Mouse (Mus musculus) embryonic facial prominence, embryonic 11.5 days (tissue): ENCODE data around the gene Ubxn10. TPM values are rescaled to one million over a fixed set of nuclear protein-coding genes. Genes with fewer than 3 reads are reported as not detected.

ENCODE experiments used
- ATAC-seq: fragments of 200-750 bp; cut with Nextera tagmentation; replicated peaks from 2 replicates; pipeline ENCODE4 v1.8.0; 2017; ENCODE audit warnings: low read depth; ENCODE audit not compliant: insufficient number of reproducible peaks, low FRiP score, low TSS enrichment
- DNase-seq: peaks from one replicate; pipeline ENCODE4 v3.0.0-alpha.2; 2015; ENCODE audit warnings: low spot score
- H3K27ac ChIP-seq: fragments of 300-500 bp; sonication (generic); replicated peaks from 2 replicates; pipeline ENCODE4 v1.5.1; 2014; ENCODE audit warnings: mild to moderate bottlenecking, low read depth, low read length, control low read depth
- H3K27me3 ChIP-seq: fragments of 300-500 bp; sonication (generic); 2 replicates; pipeline ENCODE4 v1.6.1; 2014; ENCODE audit warnings: mild to moderate bottlenecking, low read length, moderate library complexity, mixed read lengths; ENCODE audit not compliant: control insufficient read depth, insufficient read depth
- H3K36me3 ChIP-seq: fragments of 300-500 bp; sonication (generic); replicated peaks from 2 replicates; pipeline ENCODE4 v1.6.1; 2014; ENCODE audit warnings: low read depth, mild to moderate bottlenecking, low read length, moderate library complexity, mixed read lengths; ENCODE audit not compliant: control insufficient read depth, insufficient read depth
- H3K4me1 ChIP-seq: fragments of 300-500 bp; sonication (generic); 2 replicates; pipeline ENCODE4 v1.6.1; 2014; ENCODE audit warnings: low read length, mixed read lengths; ENCODE audit not compliant: control insufficient read depth, insufficient read depth
- H3K4me2 ChIP-seq: fragments of 300-500 bp; sonication (generic); 2 replicates; pipeline ENCODE4 v1.6.1; 2014; ENCODE audit warnings: low read depth, mild to moderate bottlenecking, control low read depth, low read length, moderate library complexity
- H3K4me3 ChIP-seq: fragments of 300-500 bp; sonication (generic); 2 replicates; pipeline ENCODE4 v1.5.1; 2014; ENCODE audit warnings: low read depth, low read length, control low read depth
- H3K9ac ChIP-seq: fragments of 300-500 bp; sonication (generic); replicated peaks from 2 replicates; pipeline ENCODE4 v1.6.1; 2014; ENCODE audit warnings: mild to moderate bottlenecking, control low read depth, low read length
- H3K9me3 ChIP-seq: fragments of 300-500 bp; sonication (generic); replicated peaks from 2 replicates; pipeline ENCODE4 v1.6.1; 2016; ENCODE audit warnings: mild to moderate bottlenecking, low read length, inconsistent platforms, mixed read lengths; ENCODE audit not compliant: control insufficient read depth
- WGBS: fragments of 180-500 bp; shearing (Covaris S2); extraction: QIAGEN DNeasy Blood & Tissue Kit; methylation state at CpG from one replicate; pipeline ENCODE4 v1.1.7; 2014; 5-methylcytosine and 5-hydroxymethylcytosine counted together
- polyA plus RNA-seq: library from polyadenylated mRNA; unstranded; fragments of >200 nt; fragmentation: Nextera tagmentation; extraction: Ambion mirVana; gene quantifications from 2 replicates; pipeline ENCODE4 v1.2.1, GENCODE M21; 2014

Gene Ubxn10
- polyA plus RNA-seq, 1 experiment from 2014 or later, result 1.1 TPM

DNA sequence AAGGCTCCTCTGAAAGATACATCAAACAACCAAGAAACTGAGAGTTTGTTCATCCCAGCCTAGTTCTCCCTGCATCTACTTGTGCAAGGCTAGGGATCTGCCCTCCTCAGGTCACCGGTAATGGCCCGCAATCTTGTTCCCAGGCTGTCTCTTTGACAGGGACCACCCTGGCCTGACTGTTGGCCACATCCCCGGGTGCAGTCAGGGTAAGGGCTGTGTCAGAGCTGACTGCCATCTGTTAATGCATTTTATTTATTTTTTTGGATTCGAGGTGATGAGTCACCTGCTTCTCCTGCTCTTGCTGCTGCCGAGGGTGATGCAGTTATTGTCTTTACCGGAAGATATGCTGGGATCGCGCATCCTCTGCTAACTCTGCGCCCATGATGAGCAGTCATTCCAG lies 20.3 kb downstream of the Ubxn10 start:
- Histone ChIP-seq H3K4me1 (no peaks in the 10 kb centered on the region), H3K36me3 (no peaks in the 10 kb centered on the region), H3K27ac (no peak overlapping the region), H3K9me3 (no peaks in the 10 kb centered on the region), H3K4me2 (no peak overlapping the region), H3K27me3 (no peaks in the 10 kb centered on the region), H3K9ac (no peak overlapping the region), H3K4me3 (no peak overlapping the region)
- DNase-seq (no peak), ATAC-seq (no peak)
- WGBS, result 89% methylated on average over 9 of the region's 9 CpGs

GRCm38 (mm10) chr4:138714186-138714585 lies 22.8 kb downstream of the Ubxn10 start:
- H3K4me2 ChIP-seq, result no peak overlapping the region
- no peak for DNase-seq
- WGBS, result 85% methylated on average over 1 of the region's 1 CpGs
- H3K9me3 ChIP-seq, result no peaks in the 10 kb centered on the region
- no peaks in the 10 kb centered on the region for H3K27me3 ChIP-seq
- H3K27ac ChIP-seq, result no peak overlapping the region
- ATAC-seq, result no peak
- no peaks in the 10 kb centered on the region for H3K4me1 ChIP-seq
- no peaks in the 10 kb centered on the region for H3K36me3 ChIP-seq
- no peak overlapping the region for H3K4me3 ChIP-seq
- no peak overlapping the region for H3K9ac ChIP-seq

GRCm38 (mm10) chr4:138712621-138713020 lies 24.3 kb downstream of the Ubxn10 start:
- H3K9ac ChIP-seq, result no peak overlapping the region
- no peak overlapping the region for H3K27ac ChIP-seq
- ATAC-seq, result no peak
- no peaks in the 10 kb centered on the region for H3K36me3 ChIP-seq
- H3K9me3 ChIP-seq, result no peaks in the 10 kb centered on the region
- 79% methylated on average over 8 of the region's 8 CpGs for WGBS
- H3K27me3 ChIP-seq, result no peaks in the 10 kb centered on the region
- H3K4me3 ChIP-seq, result no peak overlapping the region
- H3K4me1 ChIP-seq, result no peaks in the 10 kb centered on the region
- no peak for DNase-seq
- no peak overlapping the region for H3K4me2 ChIP-seq

DNA sequence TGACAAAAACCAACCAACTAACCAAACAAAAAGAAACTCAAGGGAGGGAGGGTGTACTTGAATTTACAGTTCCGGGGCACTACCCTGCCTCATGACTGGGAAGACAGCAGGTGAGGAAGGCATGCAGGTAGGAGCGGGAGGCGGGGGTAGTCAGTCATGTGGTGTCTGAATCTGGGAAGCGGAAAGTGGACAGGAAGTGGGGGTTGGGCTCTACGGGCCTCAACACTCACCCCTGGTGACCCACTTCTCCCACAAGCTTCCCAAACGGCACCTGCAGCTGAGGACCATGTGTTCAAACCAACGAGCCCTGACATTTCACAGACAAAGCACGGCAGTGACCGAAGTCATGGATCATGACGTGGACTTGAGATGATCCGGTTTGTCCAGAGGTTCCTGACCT lies 24.9 kb downstream of the Ubxn10 start:
- Histone ChIP-seq H3K9me3 (no peaks in the 10 kb centered on the region), H3K36me3 (no peaks in the 10 kb centered on the region), H3K4me3 (no peak overlapping the region), H3K27ac (no peak overlapping the region), H3K4me1 (no peaks in the 10 kb centered on the region), H3K9ac (no peak overlapping the region), H3K4me2 (no peak overlapping the region), H3K27me3 (no peaks in the 10 kb centered on the region)
- no peak for ATAC-seq
- WGBS, result 71% methylated on average over 11 of the region's 11 CpGs
- DNase-seq, result no peak

GRCm38 (mm10) chr4:138711051-138711820 lies 25.7 kb downstream of the Ubxn10 start:
- no peaks in the 10 kb centered on the region for H3K27me3 ChIP-seq
- H3K27ac ChIP-seq, result no peak overlapping the region
- H3K4me3 ChIP-seq, result no peak overlapping the region
- no peak overlapping the region for H3K4me2 ChIP-seq
- H3K9me3 ChIP-seq, result no peaks in the 10 kb centered on the region
- H3K4me1 ChIP-seq, result no peaks in the 10 kb centered on the region
- ATAC-seq (no peak), DNase-seq (no peak)
- H3K36me3 ChIP-seq, result no peaks in the 10 kb centered on the region
- WGBS, result 71% methylated on average over 17 of the region's 17 CpGs
- no peak overlapping the region for H3K9ac ChIP-seq

- Histone ChIP-seq H3K9ac (no peak overlapping the region), H3K9me3 (no peaks in the 10 kb centered on the region), H3K4me3 (no peak overlapping the region), H3K27ac (no peak overlapping the region), H3K4me1 (no peaks in the 10 kb centered on the region), H3K4me2 (no peak overlapping the region), H3K36me3 (no peaks in the 10 kb centered on the region), H3K27me3 (no peaks in the 10 kb centered on the region)
- ATAC-seq (no peak), DNase-seq (no peak)
- 83% methylated on average over 11 of the region's 11 CpGs for WGBS
These were observed 26.3 kb downstream of the Ubxn10 start for GRCm38 (mm10) chr4:138710633-138711032.

GRCm38 (mm10) chr4:138709944-138710343 lies 27.0 kb downstream of the Ubxn10 start:
- 75% methylated on average over 7 of the region's 7 CpGs for WGBS
- ATAC-seq (no peak), DNase-seq (no peak)
- Histone ChIP-seq H3K4me2 (no peak overlapping the region), H3K4me1 (no peaks in the 10 kb centered on the region), H3K9ac (no peak overlapping the region), H3K4me3 (no peak overlapping the region), H3K27ac (no peak overlapping the region), H3K9me3 (no peaks in the 10 kb centered on the region), H3K27me3 (no peaks in the 10 kb centered on the region), H3K36me3 (no peaks in the 10 kb centered on the region)

- no peak overlapping the region for H3K9ac ChIP-seq
- no peaks in the 10 kb centered on the region for H3K9me3 ChIP-seq
- no peak overlapping the region for H3K27ac ChIP-seq
- DNase-seq (no peak), ATAC-seq (no peak)
- H3K4me3 ChIP-seq, result no peak overlapping the region
- H3K36me3 ChIP-seq, result no peaks in the 10 kb centered on the region
- no peak overlapping the region for H3K4me2 ChIP-seq
- H3K27me3 ChIP-seq, result no peaks in the 10 kb centered on the region
- no peaks in the 10 kb centered on the region for H3K4me1 ChIP-seq
- 85% methylated on average over 11 of the region's 11 CpGs for WGBS
These were observed 27.7 kb downstream of the Ubxn10 start for GRCm38 (mm10) chr4:138709246-138709645.
